Mouse (Mus musculus): ENCODE data around the gene Dtx3.

Gene Dtx3

DNA sequence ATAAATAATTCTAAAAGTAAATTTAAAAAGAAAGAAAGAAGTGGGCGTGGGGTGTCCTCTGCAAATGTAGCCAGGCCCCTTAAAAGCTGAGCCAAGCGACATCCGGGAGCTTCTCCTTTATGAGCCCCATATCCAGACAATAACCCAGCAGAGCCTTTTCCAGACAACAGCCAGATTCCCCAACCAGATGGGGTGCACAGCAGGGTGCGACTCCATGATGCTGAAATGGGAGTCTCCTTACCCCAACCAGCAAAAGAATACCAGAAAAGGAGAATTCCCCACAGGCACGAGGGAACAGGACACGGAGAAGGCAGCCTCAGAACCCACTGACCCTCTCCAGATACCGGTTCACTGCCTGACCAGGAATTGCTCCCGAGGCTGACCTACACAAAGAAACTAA, 52.3 kb downstream of the Dtx3 start:
- no peak for DNase-seq (ENCODE audit: extremely low spot score, low read depth, low spot score)

DNA sequence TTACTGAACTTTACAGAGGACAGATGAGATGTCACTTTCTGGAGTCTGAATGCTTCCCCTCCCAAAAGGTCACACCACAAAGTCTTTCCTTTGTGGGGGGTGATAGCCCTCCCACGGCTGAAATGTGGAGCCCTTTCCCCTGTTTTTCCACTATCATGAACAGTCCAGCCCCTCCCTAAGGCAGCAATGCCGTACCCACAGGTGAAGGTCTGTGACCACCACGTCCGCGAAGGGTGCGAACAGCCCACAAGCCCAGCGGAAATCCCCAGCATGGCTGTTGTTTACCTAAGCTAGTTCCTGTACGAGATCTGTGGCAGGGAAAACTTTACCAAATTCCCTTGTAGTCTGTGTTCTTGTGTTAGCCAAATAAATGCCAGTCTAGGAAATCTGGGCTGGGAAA, 54.0 kb downstream of the Dtx3 start:
- DNase-seq (ENCODE audit: extremely low spot score, low read depth, low spot score): no peak

DNA sequence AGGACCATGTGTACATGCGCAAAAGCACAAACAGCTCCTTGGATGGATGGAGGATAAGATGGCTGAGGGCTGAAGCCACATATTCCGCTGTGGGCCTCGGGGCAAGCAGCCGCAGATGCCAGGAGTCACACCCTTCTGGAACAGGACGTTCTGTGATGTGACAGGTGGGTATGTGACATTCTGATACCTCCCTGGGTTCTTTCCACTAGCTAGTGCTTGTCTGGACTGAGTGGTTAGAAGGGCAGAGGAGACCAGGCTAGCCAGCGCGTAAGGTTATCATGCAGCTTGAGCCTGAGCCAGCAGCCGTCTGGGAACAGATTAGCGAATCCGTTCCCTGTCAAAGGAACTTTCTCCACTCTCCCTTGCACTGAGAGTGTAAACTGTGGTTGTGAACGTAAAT, 54.6 kb downstream of the Dtx3 start:
- DNase-seq (ENCODE audit: extremely low spot score, low read depth, low spot score): no peak
